Mouse (Mus musculus) heart, adult 18-20 months (tissue): ENCODE data around the gene Gemin8. TPM values are rescaled to one million over a fixed set of nuclear protein-coding genes. Genes with fewer than 3 reads are reported as not detected.
A peak's percentile ranks its signal among the peaks of the same experiment; 100 is the strongest.

Source experiments
- DNase-seq, 2 experiments: peaks; one replicate each; pipeline ENCODE4 v3.0.0; 2021 to 2022; ENCODE audit warnings: mixed read lengths in 1 of 2
- long read RNA-seq, 2 experiments: library from polyadenylated mRNA; stranded (forward); transcript quantifications; one replicate each; pipeline ENCODE4 v2.0.0; 2021
- total RNA-seq, 2 experiments: library from RNA; stranded (reverse); gene quantifications; 2 replicates each; pipeline ENCODE4 v1.2.3; 2021

The Gemin8 gene
- 1 to 10 TPM; 1.7 to 2.7 TPM for total RNA-seq
- long read RNA-seq, experiment 1, partial matches to known transcripts: 0 of 1 reads
- long read RNA-seq, experiment 1, other reads (novel, unspliced or antisense): 0 of 1 reads
- long read RNA-seq, experiment 2, partial matches to known transcripts: 0 of 2 reads
- long read RNA-seq, experiment 2, other reads (novel, unspliced or antisense): 1 of 2 reads

GRCm38 (mm10) chrX:166169892-166170799 lies at the start of gene Gemin8:
Gene Gemin8, plus strand, starts transcription at chrX:166170454.
- DNase-seq: peak; percentile 96

- DNase-seq: no peak
These were observed 23.0 kb upstream of the Gemin8 start for GRCm38 (mm10) chrX:166147158-166147846.

GRCm38 (mm10) chrX:166162773-166163172 lies 7.5 kb upstream of the Gemin8 start:
- DNase-seq: no peak

- DNase-seq: peak; percentile 12 to 62
These were observed 2.9 kb upstream of the Gemin8 start for GRCm38 (mm10) chrX:166167307-166167706.

- no peak for DNase-seq
These were observed 2.3 kb upstream of the Gemin8 start for GRCm38 (mm10) chrX:166167923-166168322.

GRCm38 (mm10) chrX:166170800-166171738 lies 815 bp downstream of the Gemin8 start:
- no peak for DNase-seq

GRCm38 (mm10) chrX:166172041-166172440 lies 1.8 kb downstream of the Gemin8 start:
- no peak for DNase-seq

GRCm38 (mm10) chrX:166172661-166173060 lies 2.4 kb downstream of the Gemin8 start:
- DNase-seq: no peak

GRCm38 (mm10) chrX:166173796-166174195 lies 3.5 kb downstream of the Gemin8 start:
- peak in 1 of 2 experiments; percentile 1 for DNase-seq

GRCm38 (mm10) chrX:166177929-166178328 lies 7.7 kb downstream of the Gemin8 start:
- DNase-seq: no peak

GRCm38 (mm10) chrX:166183094-166183493 lies 12.8 kb downstream of the Gemin8 start:
- DNase-seq: no peak

- no peak for DNase-seq
These were observed 15.2 kb downstream of the Gemin8 start for GRCm38 (mm10) chrX:166185327-166185913.

GRCm38 (mm10) chrX:166187803-166188202 lies 17.5 kb downstream of the Gemin8 start:
- DNase-seq: no peak

- no peak for DNase-seq
These were observed 26.1 kb downstream of the Gemin8 start for GRCm38 (mm10) chrX:166196327-166196726.

- DNase-seq: peak; percentile 15 to 17
These were observed 28.0 kb downstream of the Gemin8 start for GRCm38 (mm10) chrX:166198266-166198665.

- no peak for DNase-seq
These were observed 29.6 kb downstream of the Gemin8 start for GRCm38 (mm10) chrX:166199812-166200211.

- no peak for DNase-seq
These were observed 44.3 kb downstream of the Gemin8 start for GRCm38 (mm10) chrX:166214576-166214975.

GRCm38 (mm10) chrX:166216248-166216647 lies 46.0 kb downstream of the Gemin8 start:
- DNase-seq: no peak

GRCm38 (mm10) chrX:166216720-166217119 lies 46.5 kb downstream of the Gemin8 start:
- DNase-seq: no peak

- no peak for DNase-seq
These were observed 49.1 kb downstream of the Gemin8 start for GRCm38 (mm10) chrX:166219331-166219730.

- no peak for DNase-seq
These were observed 56.6 kb downstream of the Gemin8 start for GRCm38 (mm10) chrX:166226856-166227255.
